Mouse (Mus musculus): ENCODE data around the gene Slc9a4. TPM values are rescaled to one million over a fixed set of nuclear protein-coding genes. Genes with fewer than 3 reads are reported as not detected.

Gene Slc9a4
- polyA plus RNA-seq, 1 experiment = 0.07 TPM

- TF ChIP-seq MYOG (IDR thresholded peaks at IDR 0.05; ENCODE audit: control insufficient read depth, extremely low read depth, insufficient read length) (no peak), MAX (IDR thresholded peaks at IDR 0.05) (no peak), CTCF (IDR thresholded peaks at IDR 0.05; ENCODE audit: control insufficient read depth, insufficient read depth, insufficient read length) (no peak), CEBPB (IDR thresholded peaks at IDR 0.05; ENCODE audit: low read depth) (no peak), USF1 (IDR thresholded peaks at IDR 0.05; ENCODE audit: low read depth) (no peak), MYOD1 (IDR thresholded peaks at IDR 0.05; ENCODE audit: control insufficient read depth, insufficient read length, low read depth) (no peak), FOSL1 (IDR thresholded peaks at IDR 0.05; ENCODE audit: insufficient read depth, low read length, poor library complexity, severe bottlenecking) (no peak)
These were observed 47.1 kb downstream of the Slc9a4 start for GRCm38 (mm10) chr1:40626954-40627353.

DNA sequence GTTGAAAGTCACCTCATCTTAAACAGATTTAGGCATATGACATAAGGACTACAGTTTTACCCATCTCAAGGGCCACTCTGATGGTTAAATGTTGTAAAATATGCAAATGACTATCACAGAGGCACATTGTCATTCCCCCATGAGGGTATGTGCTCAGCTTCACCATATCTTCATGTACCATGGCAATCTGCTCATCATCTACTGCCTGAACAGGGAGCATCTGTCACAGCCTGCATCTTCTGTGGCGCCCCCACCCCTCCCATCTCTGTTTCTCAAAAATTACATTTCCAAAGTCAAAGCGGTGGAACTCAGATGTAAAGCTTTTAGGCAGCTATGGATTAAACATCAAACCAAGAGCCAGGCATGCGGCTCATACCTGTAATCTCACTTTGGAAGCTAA is 48.6 kb downstream of the Slc9a4 start:
- Histone ChIP-seq H3K36me3 (ENCODE audit: control insufficient read depth, insufficient read depth) (no peaks in the 10 kb centered on the region), H3K27me3 (ENCODE audit: control insufficient read depth, insufficient read depth, insufficient read length) (no peaks in the 10 kb centered on the region), H3K79me2 (ENCODE audit: control insufficient read depth, insufficient read depth) (no peaks in the 10 kb centered on the region), H3ac (ENCODE audit: control insufficient read depth, insufficient read length, low read depth) (no peak overlapping the region), H3K79me3 (ENCODE audit: low read depth) (no peaks in the 10 kb centered on the region), H3K4me3 (ENCODE audit: insufficient read depth, poor library complexity, severe bottlenecking) (no peak overlapping the region)
- TF ChIP-seq MYOD1 (IDR thresholded peaks at IDR 0.05; ENCODE audit: control insufficient read depth, insufficient read length, low read depth) = no peak
- no peak for TF ChIP-seq USF1 (IDR thresholded peaks at IDR 0.05; ENCODE audit: low read depth)
- no peak for TF ChIP-seq FOSL1 (IDR thresholded peaks at IDR 0.05; ENCODE audit: insufficient read depth, low read length, poor library complexity, severe bottlenecking)
- TF ChIP-seq MAX (IDR thresholded peaks at IDR 0.05) = no peak

More at GRCm38 (mm10) chr1:40626954-40627353, 47.1 kb downstream of the Slc9a4 start:
- Histone ChIP-seq H3K27me3 (ENCODE audit: control insufficient read depth, insufficient read depth, insufficient read length) (no peaks in the 10 kb centered on the region), H3ac (ENCODE audit: control insufficient read depth, insufficient read length, low read depth) (no peak overlapping the region), H3K4me3 (ENCODE audit: insufficient read depth, poor library complexity, severe bottlenecking) (no peak overlapping the region), H3K79me2 (ENCODE audit: control insufficient read depth, insufficient read depth) (no peaks in the 10 kb centered on the region), H3K36me3 (ENCODE audit: control insufficient read depth, insufficient read depth) (no peaks in the 10 kb centered on the region), H3K79me3 (ENCODE audit: low read depth) (no peaks in the 10 kb centered on the region)

GRCm38 (mm10) chr1:40632407-40633062 is 52.7 kb downstream of the Slc9a4 start:
- Histone ChIP-seq H3K27me3 (ENCODE audit: control insufficient read depth, insufficient read depth, insufficient read length) (no peaks in the 10 kb centered on the region), H3K4me3 (ENCODE audit: insufficient read depth, poor library complexity, severe bottlenecking) (no peak overlapping the region), H3K36me3 (ENCODE audit: control insufficient read depth, insufficient read depth) (no peaks in the 10 kb centered on the region), H3ac (ENCODE audit: control insufficient read depth, insufficient read length, low read depth) (no peak overlapping the region), H3K79me2 (ENCODE audit: control insufficient read depth, insufficient read depth) (no peaks in the 10 kb centered on the region), H3K79me3 (ENCODE audit: low read depth) (no peaks in the 10 kb centered on the region)
- TF ChIP-seq USF1 (IDR thresholded peaks at IDR 0.05; ENCODE audit: low read depth) = no peak
- no peak for TF ChIP-seq MAX (IDR thresholded peaks at IDR 0.05)
- TF ChIP-seq MYOG (IDR thresholded peaks at IDR 0.05; ENCODE audit: control insufficient read depth, extremely low read depth, insufficient read length) = no peak
- no peak for TF ChIP-seq CTCF (IDR thresholded peaks at IDR 0.05; ENCODE audit: control insufficient read depth, insufficient read depth, insufficient read length)
- TF ChIP-seq CEBPB (IDR thresholded peaks at IDR 0.05; ENCODE audit: low read depth) = no peak
- TF ChIP-seq FOSL1 (IDR thresholded peaks at IDR 0.05; ENCODE audit: insufficient read depth, low read length, poor library complexity, severe bottlenecking) = no peak
- no peak for TF ChIP-seq MYOD1 (IDR thresholded peaks at IDR 0.05; ENCODE audit: control insufficient read depth, insufficient read length, low read depth)

- Histone ChIP-seq H3ac (ENCODE audit: control insufficient read depth, insufficient read length, low read depth) (no peak overlapping the region), H3K36me3 (ENCODE audit: control insufficient read depth, insufficient read depth) (no peaks in the 10 kb centered on the region), H3K79me3 (ENCODE audit: low read depth) (no peaks in the 10 kb centered on the region), H3K27me3 (ENCODE audit: control insufficient read depth, insufficient read depth, insufficient read length) (no peaks in the 10 kb centered on the region), H3K4me3 (ENCODE audit: insufficient read depth, poor library complexity, severe bottlenecking) (no peak overlapping the region), H3K79me2 (ENCODE audit: control insufficient read depth, insufficient read depth) (no peaks in the 10 kb centered on the region)
- TF ChIP-seq MAX (IDR thresholded peaks at IDR 0.05) = no peak
- TF ChIP-seq CEBPB (IDR thresholded peaks at IDR 0.05; ENCODE audit: low read depth) = no peak
- TF ChIP-seq CTCF (IDR thresholded peaks at IDR 0.05; ENCODE audit: control insufficient read depth, insufficient read depth, insufficient read length) = no peak
- TF ChIP-seq FOSL1 (IDR thresholded peaks at IDR 0.05; ENCODE audit: insufficient read depth, low read length, poor library complexity, severe bottlenecking) = no peak
- TF ChIP-seq USF1 (IDR thresholded peaks at IDR 0.05; ENCODE audit: low read depth) = no peak
These were observed 54.7 kb downstream of the Slc9a4 start for GRCm38 (mm10) chr1:40634608-40635007.

DNA sequence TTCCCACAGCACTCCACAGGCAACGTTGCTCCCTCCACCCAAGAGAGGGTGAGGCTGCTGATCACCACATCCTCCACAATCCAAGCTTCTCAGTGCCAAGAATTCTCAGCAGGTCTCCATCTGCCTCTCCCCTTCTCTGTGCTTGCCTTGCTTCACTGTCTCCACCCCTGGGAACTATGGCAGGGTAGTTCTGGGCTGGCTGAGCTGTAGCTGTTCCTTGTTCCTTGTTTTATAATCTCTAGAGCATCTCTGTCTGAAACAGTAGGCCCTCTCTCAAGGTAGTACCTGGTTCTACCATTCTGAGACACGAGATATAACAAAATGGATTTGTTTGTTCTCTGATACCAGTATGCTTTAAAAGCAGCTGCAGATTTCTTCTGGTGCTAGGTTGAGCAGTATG is 68.4 kb downstream of the Slc9a4 start:
- Histone ChIP-seq H3K79me2 (ENCODE audit: control insufficient read depth, insufficient read depth) (no peaks in the 10 kb centered on the region), H3K4me3 (ENCODE audit: insufficient read depth, poor library complexity, severe bottlenecking) (no peak overlapping the region), H3K27me3 (ENCODE audit: control insufficient read depth, insufficient read depth, insufficient read length) (no peaks in the 10 kb centered on the region), H3K79me3 (ENCODE audit: low read depth) (no peaks in the 10 kb centered on the region), H3ac (ENCODE audit: control insufficient read depth, insufficient read length, low read depth) (no peak overlapping the region), H3K36me3 (ENCODE audit: control insufficient read depth, insufficient read depth) (no peaks in the 10 kb centered on the region)
- no peak for TF ChIP-seq USF1 (IDR thresholded peaks at IDR 0.05; ENCODE audit: low read depth)

GRCm38 (mm10) chr1:40650803-40651497 is 71.1 kb downstream of the Slc9a4 start:
- no peak overlapping the region for H3K4me3 ChIP-seq (ENCODE audit: insufficient read depth, poor library complexity, severe bottlenecking)
- H3ac ChIP-seq (ENCODE audit: control insufficient read depth, insufficient read length, low read depth) = no peak overlapping the region
- H3K79me3 ChIP-seq (ENCODE audit: low read depth) = no peaks in the 10 kb centered on the region
- no peaks in the 10 kb centered on the region for H3K79me2 ChIP-seq (ENCODE audit: control insufficient read depth, insufficient read depth)
- H3K36me3 ChIP-seq (ENCODE audit: control insufficient read depth, insufficient read depth) = no peaks in the 10 kb centered on the region
- H3K27me3 ChIP-seq (ENCODE audit: control insufficient read depth, insufficient read depth, insufficient read length) = no peaks in the 10 kb centered on the region
- TF ChIP-seq CEBPB (IDR thresholded peaks at IDR 0.05; ENCODE audit: low read depth) (no peak), CTCF (IDR thresholded peaks at IDR 0.05; ENCODE audit: control insufficient read depth, insufficient read depth, insufficient read length) (no peak), USF1 (IDR thresholded peaks at IDR 0.05; ENCODE audit: low read depth) (no peak), FOSL1 (IDR thresholded peaks at IDR 0.05; ENCODE audit: insufficient read depth, low read length, poor library complexity, severe bottlenecking) (no peak), MYOG (IDR thresholded peaks at IDR 0.05; ENCODE audit: control insufficient read depth, extremely low read depth, insufficient read length) (no peak), MYOD1 (IDR thresholded peaks at IDR 0.05; ENCODE audit: control insufficient read depth, insufficient read length, low read depth) (no peak), MAX (IDR thresholded peaks at IDR 0.05) (no peak)
